Comparison of ENCODE assay signal across 29 mouse cellular contexts in genomic region chr10:111256156-111256555, GRCm38 (mm10). TPM values are rescaled to one million over a fixed set of nuclear protein-coding genes. Genes with fewer than 3 reads are reported as not detected.
DNase-seq lines count a peak whose midpoint lies in the region; ATAC-seq and TF ChIP-seq lines count a peak whose summit lies in the region.
"Had no signal": no experiment of that assay in that cellular context is flagged by ENCODE, and none has a peak within 500 bp of the region (broad histone marks: within the 10 kb centered on the region; RNA-seq: fewer than 3 reads in every experiment).

No protein-coding gene starts in this region.

- no peaks in the 10 kb centered on the region for H3K27me3 ChIP-seq in MEL (ENCODE audit: control insufficient read depth in 1 of 2, insufficient read depth in 2 of 2, low read length in 2 of 2)
- no peaks in the 10 kb centered on the region for H3K27me3 ChIP-seq in liver, embryonic 15.5 days
- no peaks in the 10 kb centered on the region for H3K27me3 ChIP-seq in midbrain, embryonic 13.5 days
- H3K27me3 ChIP-seq: embryonic facial prominence, embryonic 15.5 days; forebrain, embryonic 15.5 days; hindbrain, embryonic 15.5 days; neural tube, embryonic 13.5 days; stomach, embryonic 15.5 days had no signal

- no peaks in the 10 kb centered on the region for H3K9me3 ChIP-seq in MEL (replicated peaks; ENCODE audit: insufficient read depth, low read length)
- no peaks in the 10 kb centered on the region for H3K9me3 ChIP-seq in liver, embryonic 15.5 days (replicated peaks)
- no peaks in the 10 kb centered on the region for H3K9me3 ChIP-seq in midbrain, embryonic 13.5 days
- H3K9me3 ChIP-seq: embryonic facial prominence, embryonic 10.5 days; embryonic facial prominence, embryonic 15.5 days; forebrain, embryonic 10.5 days; forebrain, embryonic 15.5 days; hindbrain, embryonic 10.5 days; hindbrain, embryonic 15.5 days; neural tube, embryonic 13.5 days; stomach, embryonic 15.5 days had no signal

- 0 out of 2 replicates have a peak, but pooled peaks have one; percentile 44 for ATAC-seq in liver, embryonic 15.5 days (ENCODE audit: insufficient read depth)
- ATAC-seq in midbrain, embryonic 13.5 days, result no peak
- ATAC-seq: CD4-positive, CD25-positive, alpha-beta regulatory T cell, adult 4 months; forebrain, embryonic 15.5 days had no signal

- TF ChIP-seq RAD21 in MEL (IDR thresholded peaks at IDR 0.05; ENCODE audit: low read depth, low read length), result no peak

- peak; percentile 18 to 44; a peak in 2 of 4 replicates for TF ChIP-seq EP300 in MEL (IDR thresholded peaks at IDR 0.05; ENCODE audit: low read depth in 1 of 2, low read length in 2 of 2)

- no peak for DNase-seq in layer of hippocampus, adult 2 months (ENCODE audit: low spot score in 2 of 2)
- DNase-seq in layer of hippocampus, postnatal 14 days (ENCODE audit: low spot score in 2 of 2), result no peak
- DNase-seq in MEL (ENCODE audit: low read depth, low spot score), result peak; percentile 55
- no peak for DNase-seq in right cerebral cortex, postnatal 4 days
- no peak for DNase-seq in spleen, adult 12 weeks (ENCODE audit: low spot score)
- DNase-seq: adrenal gland, postnatal 14 days; cerebellum, adult 18-20 months; cerebellum, postnatal 14 days; gastrocnemius, adult 2 months; heart, adult 2 months; heart, postnatal 14 days; kidney, adult 2 months; kidney, postnatal 4 days; lung, postnatal 36 days; thymus, postnatal 14 days had no signal

- TF ChIP-seq CTCF in layer of hippocampus, adult 2 months (conservative IDR thresholded peaks at IDR 0.05), result no peak
- TF ChIP-seq CTCF in MEL (IDR thresholded peaks at IDR 0.05 in 2 of 3, conservative IDR thresholded peaks at IDR 0.05 in 1 of 3; ENCODE audit: control insufficient read depth in 1 of 3, insufficient read depth in 1 of 3, low read depth in 2 of 3, low read length in 3 of 3, poor library complexity in 1 of 3, severe bottlenecking in 1 of 3), result no peak
- TF ChIP-seq CTCF in embryonic fibroblast, embryonic 13.5 days (IDR thresholded peaks at IDR 0.05; ENCODE audit: borderline replicate concordance, insufficient read depth, low read length), result no peak

- H3K4me2 ChIP-seq in liver, embryonic 15.5 days, result no peak overlapping the region
- H3K4me2 ChIP-seq in midbrain, embryonic 13.5 days (replicated peaks), result no peak overlapping the region
- H3K4me2 ChIP-seq: embryonic facial prominence, embryonic 15.5 days; forebrain, embryonic 15.5 days; hindbrain, embryonic 15.5 days; midbrain, embryonic 11.5 days; neural tube, embryonic 13.5 days; stomach, embryonic 15.5 days had no signal

- no peak for TF ChIP-seq POLR2A in MEL (IDR thresholded peaks at IDR 0.05; ENCODE audit: control insufficient read depth in 1 of 2, insufficient read depth in 1 of 2, low read depth in 1 of 2, low read length in 2 of 2, poor library complexity in 1 of 2)
- TF ChIP-seq POLR2A in embryonic fibroblast, embryonic 13.5 days (IDR thresholded peaks at IDR 0.05; ENCODE audit: low read depth, low read length), result no peak

- H3K27ac ChIP-seq in layer of hippocampus, adult 2 months, result peak overlapping the region; percentile 62; the same call in 1 of the 2 replicates
- H3K27ac ChIP-seq in MEL (ENCODE audit: control insufficient read depth, low read depth, low read length), result no peak overlapping the region
- H3K27ac ChIP-seq in embryonic fibroblast, embryonic 13.5 days (ENCODE audit: insufficient read depth, low read length), result peak overlapping the region; percentile 42; the same call in 1 of the 2 replicates
- no peak overlapping the region for H3K27ac ChIP-seq in liver, embryonic 15.5 days (replicated peaks)
- no peak overlapping the region for H3K27ac ChIP-seq in midbrain, embryonic 13.5 days
- H3K27ac ChIP-seq: embryonic facial prominence, embryonic 10.5 days; embryonic facial prominence, embryonic 15.5 days; forebrain, embryonic 10.5 days; forebrain, embryonic 15.5 days; gastrocnemius, adult 2 months; heart, adult 2 months; hindbrain, embryonic 10.5 days; hindbrain, embryonic 15.5 days; kidney, postnatal 0 days; neural tube, embryonic 13.5 days; stomach, embryonic 15.5 days had no signal

- peaks cover 6 to 8% of the 10 kb centered on the region in 2 experiments for H3K36me3 ChIP-seq in MEL (ENCODE audit: control insufficient read depth in 1 of 2, insufficient read depth in 2 of 2, low read length in 2 of 2)
- peaks cover 16% of the 10 kb centered on the region; the same call in 1 of the 2 replicates for H3K36me3 ChIP-seq in liver, embryonic 15.5 days (replicated peaks)
- H3K36me3 ChIP-seq in midbrain, embryonic 13.5 days, result no peaks in the 10 kb centered on the region; the same call in 1 of the 2 replicates
- H3K36me3 ChIP-seq: embryonic facial prominence, embryonic 10.5 days; embryonic facial prominence, embryonic 15.5 days; forebrain, embryonic 10.5 days; forebrain, embryonic 15.5 days; hindbrain, embryonic 10.5 days; hindbrain, embryonic 15.5 days; stomach, embryonic 15.5 days had no signal

- no peak overlapping the region for H3K9ac ChIP-seq in MEL (ENCODE audit: control insufficient read depth, low read depth, low read length, poor library complexity, severe bottlenecking)
- no peak overlapping the region for H3K9ac ChIP-seq in liver, embryonic 15.5 days
- no peak overlapping the region for H3K9ac ChIP-seq in midbrain, embryonic 13.5 days (replicated peaks)
- H3K9ac ChIP-seq: embryonic facial prominence, embryonic 15.5 days; forebrain, embryonic 15.5 days; hindbrain, embryonic 15.5 days; neural tube, embryonic 13.5 days; stomach, embryonic 15.5 days had no signal

- 60% methylated on average over 3 of the region's 3 CpGs for WGBS in liver, embryonic 15.5 days (ENCODE audit: insufficient replicate concordance)
- 87% methylated on average over 3 of the region's 3 CpGs for WGBS in midbrain, embryonic 13.5 days

- 0 out of 4 replicates have a peak, but pooled peaks cover 0 to 3% of the 10 kb centered on the region in 2 experiments for H3K4me1 ChIP-seq in MEL (ENCODE audit: control insufficient read depth in 1 of 2, insufficient read depth in 2 of 2, low read length in 2 of 2)
- H3K4me1 ChIP-seq in embryonic fibroblast, embryonic 13.5 days (ENCODE audit: control insufficient read depth, insufficient read depth, low read length), result peaks cover 7% of the 10 kb centered on the region
- H3K4me1 ChIP-seq in liver, embryonic 15.5 days (replicated peaks), result peaks cover 5% of the 10 kb centered on the region
- no peaks in the 10 kb centered on the region for H3K4me1 ChIP-seq in midbrain, embryonic 13.5 days (replicated peaks)
- H3K4me1 ChIP-seq: embryonic facial prominence, embryonic 10.5 days; embryonic facial prominence, embryonic 15.5 days; forebrain, embryonic 10.5 days; hindbrain, embryonic 10.5 days; stomach, embryonic 15.5 days had no signal

- no peak overlapping the region for H3K4me3 ChIP-seq in layer of hippocampus, adult 2 months
- H3K4me3 ChIP-seq in MEL (ENCODE audit: control insufficient read depth in 1 of 2, insufficient read depth in 1 of 2, low read depth in 2 of 2, low read length in 2 of 2), result no peak overlapping the region
- no peak overlapping the region for H3K4me3 ChIP-seq in embryonic fibroblast, embryonic 13.5 days (ENCODE audit: insufficient read depth, low read length)
- no peak overlapping the region for H3K4me3 ChIP-seq in liver, embryonic 15.5 days (replicated peaks)
- no peak overlapping the region for H3K4me3 ChIP-seq in midbrain, embryonic 13.5 days (replicated peaks)
- H3K4me3 ChIP-seq: embryonic facial prominence, embryonic 10.5 days; embryonic facial prominence, embryonic 15.5 days; forebrain, embryonic 10.5 days; forebrain, embryonic 15.5 days; gastrocnemius, adult 2 months; heart, adult 2 months; hindbrain, embryonic 10.5 days; hindbrain, embryonic 15.5 days; neural tube, embryonic 13.5 days; stomach, embryonic 15.5 days had no signal

- H3K79me2 ChIP-seq in MEL (ENCODE audit: control insufficient read depth, insufficient read depth, low read length, poor library complexity), result peaks cover 1% of the 10 kb centered on the region; the same call in 1 of the 2 replicates

TF ChIP-seq in MEL, 35 proteins besides CTCF, POLR2A, EP300 and RAD21:
- no peak for TF ChIP-seq MAFK (IDR thresholded peaks at IDR 0.05; ENCODE audit: borderline replicate concordance, low read depth, low read length)

RNA-seq across cellular contexts. Expression of gene Bbs10, which starts 42.3 kb away (rescaled TPM):
- 1 to 10 TPM; 5.5 TPM for total RNA-seq in layer of hippocampus, adult 2 months (2021)
- total RNA-seq in layer of hippocampus, postnatal 14 days (2021), result 1 to 10 TPM; 4.2 to 5.4 TPM
- 0.42 and 0.62 TPM in 2 replicates for total RNA-seq in MEL (2012; rRNA removed)
- polyA plus RNA-seq in MEL (2012; ENCODE audit: insufficient read depth in 1 of 2, insufficient read length in 2 of 2, low read depth in 1 of 2, low replicate concordance in 2 of 2, missing spikeins in 1 of 2), result under 1 TPM in 1 of 2 experiments, not detected in 1; 0.15 TPM
- 2.1 and 2.8 TPM in 2 replicates for polyA plus RNA-seq in embryonic fibroblast, embryonic 13.5 days (2011; ENCODE audit: insufficient read length, low read depth, missing spikeins)
- polyA plus RNA-seq in liver, embryonic 15.5 days (2015; fragmentation: Nextera tagmentation; extraction: Ambion mirVana), result 1.3 and 1.7 TPM in 2 replicates
- polyA plus RNA-seq in midbrain, embryonic 13.5 days (2015; fragmentation: Nextera tagmentation; extraction: Ambion mirVana), result 7.2 and 7.5 TPM in 2 replicates

Comparison
In these comparisons a context has a peak if more than half of its experiments do, and no peak if none do; other contexts are left out.
1. H3K27ac ChIP-seq: peak in layer of hippocampus, adult 2 months (single experiment) and embryonic fibroblast, embryonic 13.5 days (single experiment); none in MEL (single experiment), liver, embryonic 15.5 days (single experiment) and midbrain, embryonic 13.5 days (single experiment).